Mouse (Mus musculus) kidney, postnatal 4 days (tissue): ENCODE measurements around the gene Trpc4ap.
A peak's percentile ranks its signal among the peaks of the same experiment; 100 is the strongest.

Experiments
- DNase-seq, 2 experiments: peaks; one replicate each; pipeline ENCODE4 v3.0.0; 2021; ENCODE audit warnings: mixed read lengths in 2 of 2

The Trpc4ap gene

DNA sequence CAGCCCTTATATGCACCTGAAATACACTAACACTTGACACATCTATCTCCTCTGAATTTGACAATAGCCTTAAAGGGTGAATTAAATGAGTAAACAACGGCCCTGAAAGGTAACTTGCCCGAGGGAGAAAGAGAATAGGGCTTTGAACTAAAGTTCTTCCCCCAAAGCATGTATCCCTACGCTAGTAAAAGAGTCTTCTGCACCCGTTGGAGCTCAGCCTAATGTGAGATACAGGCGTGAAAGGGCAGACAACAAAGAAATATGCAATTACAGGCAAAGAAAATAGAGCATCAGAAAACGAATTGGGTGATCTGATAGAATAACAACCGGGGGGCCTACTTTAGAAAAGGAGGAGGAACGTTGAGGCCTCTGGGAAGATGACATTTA lies 855 bp downstream of the Trpc4ap start:
- DNase-seq, result no peak

DNA sequence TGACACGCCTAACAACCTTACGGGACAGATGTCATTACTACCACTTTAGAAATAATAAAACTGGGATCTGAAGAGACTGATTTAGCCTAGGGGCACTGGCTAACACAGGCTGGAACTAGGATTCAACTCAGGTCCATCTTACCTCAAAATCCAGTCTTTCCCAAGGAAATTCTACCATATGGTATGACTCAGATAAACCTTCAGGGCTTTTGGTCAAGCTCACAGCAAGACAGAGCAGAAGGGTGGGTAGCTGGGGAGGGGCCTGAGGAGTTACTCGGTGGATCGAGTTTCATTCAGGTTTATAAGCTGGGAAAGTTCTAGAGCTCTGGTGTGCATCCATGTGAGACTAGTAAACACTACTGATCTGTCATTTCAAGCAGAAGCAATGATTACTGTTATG lies 3.0 kb downstream of the Trpc4ap start:
- DNase-seq, result no peak

DNA sequence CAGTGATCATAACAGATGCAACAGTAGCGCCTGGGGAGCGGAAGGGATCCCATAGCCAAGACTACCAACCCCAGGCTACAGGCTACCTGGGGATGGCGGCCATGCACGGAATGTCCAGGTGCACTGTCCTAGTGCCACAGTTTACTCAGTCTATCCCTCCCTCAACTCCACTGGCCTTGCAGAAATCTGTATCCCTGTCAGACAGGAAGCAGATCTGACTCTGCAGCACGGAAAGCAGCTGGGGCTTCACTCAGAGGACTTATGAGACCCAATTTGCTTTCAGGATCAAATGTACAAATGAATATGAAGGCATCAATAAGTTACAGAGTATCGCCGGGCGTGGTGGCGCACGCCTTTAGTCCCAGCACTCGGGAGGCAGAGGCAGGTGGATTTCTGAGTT lies 4.4 kb downstream of the Trpc4ap start:
- no peak for DNase-seq

DNA sequence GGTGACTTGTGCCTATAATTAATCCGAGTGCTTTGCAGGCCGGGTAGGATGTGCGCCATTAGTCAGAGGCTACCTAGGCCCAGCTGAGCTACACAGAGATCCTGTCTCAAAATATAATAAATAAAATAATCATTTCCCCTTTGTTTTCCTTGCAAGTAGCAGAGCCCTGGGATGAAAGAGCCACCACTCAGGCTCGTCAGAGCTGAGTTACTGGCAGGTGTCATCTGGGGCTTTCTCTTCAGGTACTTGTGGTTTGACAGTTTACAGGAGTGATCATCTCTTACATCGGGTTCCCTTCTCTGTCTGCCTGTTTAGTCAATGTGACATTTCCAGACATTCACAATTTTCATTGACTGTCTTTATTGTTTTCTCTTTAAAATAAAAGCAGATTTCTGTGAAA lies 5.6 kb downstream of the Trpc4ap start:
- DNase-seq, result no peak

DNA sequence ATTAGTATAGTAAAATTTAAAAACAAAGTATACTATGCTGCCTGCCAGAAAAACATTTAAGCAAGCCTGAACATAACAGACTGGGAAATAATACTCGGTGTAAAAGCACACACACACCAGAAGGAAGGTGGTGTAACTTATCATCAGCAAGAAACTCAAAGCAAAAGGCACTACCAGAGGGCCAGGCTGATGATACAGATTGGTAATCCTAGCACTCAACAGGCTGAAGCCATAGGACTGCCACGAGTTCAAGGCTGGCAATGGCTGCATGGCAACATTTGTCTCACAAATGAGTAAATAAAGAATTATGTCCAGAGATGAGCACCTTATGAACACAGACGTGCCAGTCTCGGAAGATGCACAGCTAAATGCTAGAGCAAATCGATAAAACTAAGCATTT lies 8.4 kb downstream of the Trpc4ap start:
- DNase-seq, result no peak

GRCm38 (mm10) chr2:155683137-155683536 lies 9.0 kb downstream of the Trpc4ap start:
- DNase-seq, result no peak

- DNase-seq, result no peak
Measured at GRCm38 (mm10) chr2:155681874-155682273, 10.3 kb downstream of the Trpc4ap start.

GRCm38 (mm10) chr2:155681194-155681593 lies 11.0 kb downstream of the Trpc4ap start:
- no peak for DNase-seq

DNA sequence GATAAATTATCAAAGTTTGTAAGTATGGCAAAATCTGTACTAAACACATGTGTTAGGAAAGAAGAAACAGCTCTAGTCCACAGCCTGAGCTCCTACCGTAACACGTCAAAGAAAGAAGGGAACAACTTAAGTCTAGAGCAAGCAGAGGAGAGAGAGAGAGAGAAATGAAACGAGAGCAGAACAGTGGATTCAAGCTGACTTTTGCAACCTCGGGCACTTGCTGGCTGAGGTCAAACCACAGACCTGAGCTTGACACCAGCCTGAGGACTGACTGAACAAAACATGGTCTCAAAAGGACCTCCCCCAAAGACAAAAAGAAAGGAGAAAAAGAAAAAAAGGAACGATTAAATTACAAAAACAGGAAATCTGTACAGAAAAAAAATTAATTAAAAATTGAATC lies 11.6 kb downstream of the Trpc4ap start:
- no peak for DNase-seq

DNA sequence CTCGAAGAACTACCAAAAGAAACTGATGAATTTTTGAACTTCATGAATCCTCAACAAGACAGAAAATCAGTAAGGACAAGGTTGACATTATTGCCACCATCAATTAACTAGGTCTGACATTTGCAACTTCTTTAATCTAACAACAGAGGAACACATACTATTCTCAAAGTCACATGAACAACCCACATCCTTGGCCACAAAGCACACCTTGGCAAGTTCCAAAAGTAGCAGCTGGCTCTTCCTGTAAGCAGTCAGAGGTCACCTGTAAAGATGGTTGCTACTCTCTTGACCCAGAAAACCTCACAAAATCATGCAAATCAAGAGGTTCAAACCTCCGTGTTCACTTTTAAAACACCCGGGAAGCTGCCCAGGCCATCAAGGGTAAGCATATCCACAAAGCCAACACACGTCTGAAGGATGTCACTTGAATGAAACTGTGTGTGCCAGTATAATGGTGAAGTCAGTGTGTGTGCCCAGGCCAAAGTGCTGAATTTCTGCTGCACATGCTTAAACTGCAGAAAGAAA lies 12.5 kb downstream of the Trpc4ap start:
- no peak for DNase-seq

DNA sequence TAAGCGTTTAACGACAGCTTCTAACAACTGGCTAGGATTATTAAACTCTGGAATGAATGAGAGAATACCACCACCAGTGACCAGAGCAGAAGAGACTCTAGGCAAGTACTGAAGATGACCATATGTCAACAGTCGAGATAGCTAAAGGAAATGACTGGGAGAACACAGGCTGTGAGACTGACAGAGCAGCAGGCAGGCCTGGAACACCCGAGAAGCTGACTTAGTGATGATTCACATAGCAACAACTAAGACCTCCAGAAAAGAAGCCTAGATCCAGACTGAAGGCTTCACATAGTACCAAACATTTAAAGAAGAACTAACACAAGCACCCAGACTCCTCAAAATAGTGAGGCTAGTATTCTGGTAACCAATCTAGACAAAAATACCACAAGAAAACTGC lies 17.1 kb downstream of the Trpc4ap start:
- no peak for DNase-seq

DNA sequence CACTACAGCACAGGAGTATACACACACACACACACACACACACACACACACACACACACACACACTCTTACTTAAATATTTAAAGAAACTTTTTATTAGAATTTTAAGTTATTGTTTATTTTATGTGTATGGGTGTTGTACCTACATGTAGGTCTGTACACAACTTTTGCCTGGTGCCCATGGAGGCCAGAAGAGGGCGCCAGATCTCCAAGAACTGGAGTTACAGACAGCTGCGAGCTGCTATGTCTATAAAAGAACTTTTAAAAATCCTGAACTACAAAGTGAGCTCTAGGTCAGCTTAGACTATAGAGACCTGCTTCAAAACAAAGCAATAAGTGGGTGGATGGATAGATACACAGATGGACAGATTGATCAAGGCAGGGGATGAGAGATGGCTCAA lies 18.6 kb downstream of the Trpc4ap start:
- DNase-seq, result peak; percentile 79 to 80

DNA sequence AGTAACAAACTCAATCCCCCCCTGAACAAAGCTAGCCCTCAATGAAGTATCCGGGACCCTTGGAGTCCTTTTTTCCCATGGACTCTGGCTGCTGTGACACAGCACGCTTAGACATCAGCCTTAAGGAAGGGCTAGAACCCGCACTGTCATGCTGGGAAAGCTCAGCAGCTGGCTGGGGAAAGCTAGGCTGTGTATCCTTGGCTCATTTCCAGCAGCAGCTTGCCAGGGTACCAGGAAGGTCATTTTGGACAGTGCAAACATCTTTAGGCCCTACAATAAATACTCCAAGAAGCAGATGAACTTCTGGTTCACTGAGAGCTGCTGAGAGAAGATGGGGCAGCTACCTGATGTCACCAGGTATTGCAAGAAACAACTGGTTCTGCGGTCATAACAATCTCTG lies 20.9 kb downstream of the Trpc4ap start:
- peak; percentile 20 to 33 for DNase-seq

DNA sequence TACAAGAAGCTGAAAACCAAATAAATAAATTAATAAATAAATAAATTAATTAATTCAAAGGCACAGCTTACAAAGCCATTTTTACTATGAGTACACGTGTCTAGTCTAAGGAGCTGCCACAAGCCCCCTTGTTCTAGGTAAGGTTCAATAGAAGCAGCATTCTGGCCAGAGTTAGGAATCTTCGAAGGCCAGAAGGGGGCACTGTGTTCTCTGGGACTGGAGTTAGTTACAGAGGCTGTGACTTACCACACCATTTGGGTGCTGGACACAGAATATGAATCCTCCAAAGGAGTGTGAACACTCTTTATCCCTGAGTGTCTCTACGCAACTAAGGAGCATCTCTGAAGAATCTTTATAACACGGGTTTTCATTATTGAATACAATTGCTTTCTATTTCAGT lies 23.7 kb downstream of the Trpc4ap start:
- DNase-seq, result peak; percentile 51 to 53

GRCm38 (mm10) chr2:155667881-155668280 lies 24.3 kb downstream of the Trpc4ap start:
- DNase-seq, result no peak

DNA sequence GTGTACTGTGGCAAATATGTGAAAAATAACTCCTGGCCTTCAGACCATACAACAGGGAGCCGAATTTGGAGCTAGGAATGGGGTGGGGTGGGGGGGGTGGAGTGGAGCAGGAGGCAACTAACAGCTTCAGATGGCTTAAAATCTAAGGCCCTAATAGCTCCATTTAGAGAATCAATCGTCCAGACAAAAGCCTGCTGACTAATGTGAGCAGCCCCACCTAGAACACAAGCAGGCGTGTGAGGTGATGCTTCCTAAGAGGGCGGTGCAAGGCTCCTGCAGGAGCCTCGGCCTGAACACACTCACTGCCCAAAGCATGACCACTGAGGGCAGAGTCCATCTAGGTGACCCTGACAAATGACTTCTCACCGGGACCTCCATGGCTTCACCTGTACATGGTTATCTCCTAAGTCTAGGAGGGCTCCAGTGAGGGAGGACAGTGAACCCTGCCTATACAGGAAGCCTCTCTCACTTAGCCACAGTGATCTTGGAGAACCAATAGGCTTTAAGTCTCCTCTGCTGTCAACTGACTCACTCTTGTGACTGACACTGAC lies 28.2 kb downstream of the Trpc4ap start:
- no peak for DNase-seq

GRCm38 (mm10) chr2:155663097-155663496 lies 29.1 kb downstream of the Trpc4ap start:
- DNase-seq, result peak; percentile 66 to 68

- no peak for DNase-seq
Measured at GRCm38 (mm10) chr2:155662390-155662789, 29.8 kb downstream of the Trpc4ap start.

- no peak for DNase-seq
Measured at GRCm38 (mm10) chr2:155655759-155656372, 36.3 kb downstream of the Trpc4ap start.

DNA sequence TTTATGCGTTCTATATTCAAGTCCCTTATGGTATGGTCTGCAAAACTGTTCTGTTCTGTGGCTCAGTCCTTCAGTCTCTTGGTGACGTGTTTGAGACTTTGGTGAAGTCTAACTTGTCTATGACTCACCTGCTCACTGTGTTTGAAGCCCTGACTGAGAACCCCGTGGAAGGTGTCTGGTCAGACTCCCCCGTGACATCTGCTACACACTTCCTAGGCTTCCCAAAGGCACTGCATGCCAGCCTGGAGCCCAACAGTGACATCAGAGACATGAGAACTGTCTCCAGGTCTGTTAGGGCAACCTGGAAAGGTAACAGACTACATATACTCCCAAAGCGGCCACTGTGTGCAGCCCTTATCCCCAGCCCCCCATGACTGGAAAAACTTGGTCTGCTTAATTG lies 39.6 kb downstream of the Trpc4ap start:
- no peak for DNase-seq

DNA sequence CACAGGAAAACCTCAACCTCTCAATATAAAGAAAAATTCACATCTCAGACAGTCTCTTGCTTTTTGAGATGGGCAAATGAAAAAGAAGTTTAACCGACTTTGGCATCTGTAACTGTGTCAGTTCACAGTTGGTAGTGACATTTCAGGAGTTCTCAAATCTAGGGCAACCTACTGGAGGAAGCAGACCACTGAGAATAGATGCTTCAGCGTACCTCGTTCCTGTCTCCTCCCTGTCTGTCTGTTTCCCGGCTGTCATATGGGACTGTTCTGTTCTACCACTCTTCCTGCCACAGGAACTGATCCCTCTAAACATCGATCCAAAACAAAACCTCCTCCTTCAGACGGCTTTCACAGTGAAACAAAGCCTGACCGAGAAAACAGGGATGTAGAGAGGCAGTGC lies 46.4 kb downstream of the Trpc4ap start:
- DNase-seq, result no peak

DNA sequence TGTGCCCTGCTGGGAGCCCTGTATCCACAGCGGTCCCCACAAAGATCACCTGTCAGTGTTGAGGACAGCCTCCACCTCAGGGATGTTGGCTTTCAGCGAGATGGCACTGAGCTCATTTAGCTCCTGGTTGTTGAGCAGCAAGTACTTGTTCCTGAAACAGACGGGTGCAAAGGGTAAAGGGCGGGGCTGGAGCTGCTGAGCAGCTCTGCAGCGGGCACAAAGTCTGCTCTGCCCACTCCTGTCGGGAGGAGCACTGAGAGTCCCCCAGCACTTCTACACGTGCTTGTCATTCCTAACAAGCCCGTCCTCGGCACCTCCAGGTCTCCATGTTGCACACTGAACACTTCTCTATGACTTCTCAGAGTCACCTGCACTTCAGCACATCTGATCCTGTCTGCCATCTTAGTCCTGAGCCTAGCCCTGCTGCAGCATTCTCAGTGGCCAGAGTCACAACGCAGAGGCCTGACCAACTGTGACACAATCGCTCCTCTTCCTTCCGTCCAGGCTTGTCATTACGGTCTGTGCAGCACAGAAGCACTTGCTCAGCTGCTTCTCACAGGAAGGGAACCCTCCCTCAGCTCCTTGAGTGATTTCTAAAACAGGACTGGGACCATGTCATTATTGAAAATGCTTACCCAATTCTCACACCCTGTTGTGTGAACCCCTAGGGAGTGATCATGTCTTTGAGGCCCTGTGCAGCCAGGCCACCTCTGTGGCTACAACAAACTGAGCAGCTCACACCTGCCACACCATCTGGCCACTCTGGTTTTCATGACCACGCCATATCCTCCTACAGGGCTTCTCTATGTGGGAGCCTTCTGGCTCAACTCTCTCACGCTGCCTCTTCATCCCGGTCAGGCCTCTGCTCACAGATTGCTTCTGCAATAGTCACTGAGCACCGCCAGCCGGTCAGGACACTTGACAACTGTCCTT lies 50.4 kb downstream of the Trpc4ap start:
- peak; percentile 39 to 62 for DNase-seq

DNA sequence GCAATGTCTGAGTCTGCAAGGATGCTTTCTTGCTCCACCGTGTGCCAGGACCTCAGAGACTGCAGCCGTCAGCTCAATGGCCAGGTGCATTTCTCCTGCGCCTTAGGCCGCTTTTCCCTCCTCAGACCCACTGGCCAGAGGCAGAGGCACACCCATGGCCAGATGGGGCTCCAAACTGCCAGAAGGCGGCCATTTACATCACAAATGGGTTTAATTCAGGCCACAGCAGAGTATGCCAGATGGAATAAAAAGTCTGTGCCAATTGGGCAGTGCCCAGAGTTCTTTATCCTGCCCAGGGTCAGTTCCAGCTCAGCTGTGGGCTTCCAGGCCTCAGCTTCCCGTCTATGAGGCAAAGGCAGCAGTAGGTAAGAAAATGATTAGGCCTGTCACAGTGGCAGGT lies 51.5 kb downstream of the Trpc4ap start:
- no peak for DNase-seq

- DNase-seq, result no peak
Measured at GRCm38 (mm10) chr2:155637411-155637810, 54.8 kb downstream of the Trpc4ap start.
